Mouse (Mus musculus): ENCODE data around the gene Pkd1l3.

DNA sequence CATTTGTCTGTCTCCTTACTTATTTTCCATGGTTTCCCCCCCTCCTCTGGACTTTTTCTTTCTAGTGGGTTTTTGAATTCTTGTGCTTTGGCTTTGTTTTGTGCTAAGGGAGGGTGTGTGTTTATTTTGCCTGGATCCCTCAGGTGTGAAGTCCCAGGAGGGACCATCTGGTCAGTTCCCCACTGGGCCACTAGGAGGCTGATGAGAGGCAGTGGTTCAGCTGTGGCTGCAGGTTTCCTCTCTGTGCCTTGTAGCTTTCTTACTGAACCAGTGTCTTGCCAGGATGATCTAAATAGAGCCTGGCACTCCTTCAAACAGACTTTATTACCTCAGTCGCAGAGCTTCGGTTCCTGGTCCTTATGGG, 92.5 kb downstream of the Pkd1l3 start:
- no peak for TF ChIP-seq POLR2A (IDR thresholded peaks at IDR 0.05; ENCODE audit: control insufficient read depth in 1 of 2, insufficient read depth in 1 of 2, low read depth in 1 of 2, low read length in 2 of 2, poor library complexity in 1 of 2)
- peak; percentile 74 to 95 (median 74) for TF ChIP-seq CTCF (IDR thresholded peaks at IDR 0.05 in 2 of 3, conservative IDR thresholded peaks at IDR 0.05 in 1 of 3; ENCODE audit: control insufficient read depth in 1 of 3, insufficient read depth in 1 of 3, low read depth in 2 of 3, low read length in 3 of 3, poor library complexity in 1 of 3, severe bottlenecking in 1 of 3)
- TF ChIP-seq EP300 (IDR thresholded peaks at IDR 0.05; ENCODE audit: low read depth in 1 of 2, low read length in 2 of 2): no peak
- no peak for TF ChIP-seq HCFC1 (IDR thresholded peaks at IDR 0.05; ENCODE audit: low read depth, low read length)
- TF ChIP-seq MAX (IDR thresholded peaks at IDR 0.05; ENCODE audit: low read length): no peak
- no peak for TF ChIP-seq TBP (IDR thresholded peaks at IDR 0.05; ENCODE audit: low read depth, low read length)
- TF ChIP-seq ELF1 (IDR thresholded peaks at IDR 0.05; ENCODE audit: low read depth, low read length): no peak
- TF ChIP-seq GATA1 (IDR thresholded peaks at IDR 0.05; ENCODE audit: low read depth, low read length): no peak
- peak; percentile 50 for TF ChIP-seq RAD21 (IDR thresholded peaks at IDR 0.05; ENCODE audit: low read depth, low read length)
- TF ChIP-seq KAT2A (conservative IDR thresholded peaks at IDR 0.05; ENCODE audit: low read depth, low read length): no peak
- no peak for TF ChIP-seq NELFE (IDR thresholded peaks at IDR 0.05; ENCODE audit: low read depth, low read length)
- TF ChIP-seq USF2 (IDR thresholded peaks at IDR 0.05; ENCODE audit: borderline replicate concordance in 1 of 2, insufficient read depth in 1 of 2, low read depth in 1 of 2, low read length in 2 of 2): no peak
